Mouse (Mus musculus) thymus, adult 2 months (tissue): Measurements from ENCODE around the gene Arhgap31.

Experiments
- CTCF ChIP-seq: fragments of 200-500 bp; IDR thresholded peaks from 2 replicates; pipeline ENCODE4 v1.5.1; 2012; ENCODE audit warnings: mild to moderate bottlenecking, control low read depth, low read length, moderate library complexity, borderline replicate concordance; ENCODE audit not compliant: control insufficient read depth, poor library complexity, insufficient read depth; ENCODE audit errors: extremely low read depth
- POLR2A ChIP-seq: fragments of 200-500 bp; IDR thresholded peaks from 2 replicates; pipeline ENCODE4 v1.6.1; 2012; ENCODE audit warnings: mild to moderate bottlenecking, low read length, control low read depth, moderate library complexity; ENCODE audit not compliant: control insufficient read depth, poor library complexity, insufficient read depth; ENCODE audit errors: extremely low read depth

DNA sequence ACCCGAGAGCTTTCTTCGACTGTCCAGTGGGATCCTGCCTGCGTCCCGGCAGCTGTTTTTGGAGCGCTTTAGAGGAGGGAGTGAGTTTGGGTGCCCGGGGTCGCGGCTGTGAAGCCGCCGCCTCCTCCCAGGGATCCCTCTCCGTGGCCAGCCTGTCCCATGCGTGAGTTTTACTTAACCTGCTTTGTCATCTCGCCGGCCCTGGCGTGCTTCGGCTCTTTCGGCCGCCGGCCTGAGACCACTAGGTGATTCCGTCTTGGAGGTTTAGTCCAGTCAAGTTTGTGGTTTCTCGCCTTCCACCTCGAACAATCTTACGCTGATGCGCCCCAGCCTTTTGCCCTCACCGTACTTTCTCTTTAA, 150.1 kb downstream of the Arhgap31 start:
- no peak for TF ChIP-seq POLR2A
- TF ChIP-seq CTCF, result no peak
